Mouse (Mus musculus) 3T3-L1 (cell line): ENCODE measurements around the gene Sirt2.
A peak's percentile ranks its signal among the peaks of the same experiment; 100 is the strongest.

Experiments used
- DNase-seq: peaks from one replicate; pipeline ENCODE4 v3.0.0-alpha.2; 2015; ENCODE audit warnings: low read depth, low spot score

The Sirt2 gene

DNA sequence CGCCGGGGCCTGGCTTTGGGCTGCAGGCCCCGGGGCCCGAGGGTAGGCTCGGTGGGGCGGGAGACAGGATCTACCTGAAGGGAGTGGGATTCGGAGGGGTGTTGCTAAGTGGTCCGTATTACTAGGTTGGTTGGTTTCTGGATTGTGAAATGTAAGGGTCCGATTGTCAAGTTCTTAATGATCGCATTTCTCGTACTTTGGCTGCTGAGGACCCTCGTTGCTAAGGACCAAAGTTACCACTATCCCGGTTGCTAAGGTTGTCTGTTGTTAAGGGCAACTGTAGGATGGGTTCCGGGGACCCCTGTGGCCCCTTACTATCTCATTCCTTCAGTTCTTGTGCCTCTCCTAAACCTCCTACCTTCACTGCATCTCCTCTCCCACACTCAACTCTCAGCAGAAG, 375 bp downstream of the Sirt2 start:
- peak; percentile 15 for DNase-seq

DNA sequence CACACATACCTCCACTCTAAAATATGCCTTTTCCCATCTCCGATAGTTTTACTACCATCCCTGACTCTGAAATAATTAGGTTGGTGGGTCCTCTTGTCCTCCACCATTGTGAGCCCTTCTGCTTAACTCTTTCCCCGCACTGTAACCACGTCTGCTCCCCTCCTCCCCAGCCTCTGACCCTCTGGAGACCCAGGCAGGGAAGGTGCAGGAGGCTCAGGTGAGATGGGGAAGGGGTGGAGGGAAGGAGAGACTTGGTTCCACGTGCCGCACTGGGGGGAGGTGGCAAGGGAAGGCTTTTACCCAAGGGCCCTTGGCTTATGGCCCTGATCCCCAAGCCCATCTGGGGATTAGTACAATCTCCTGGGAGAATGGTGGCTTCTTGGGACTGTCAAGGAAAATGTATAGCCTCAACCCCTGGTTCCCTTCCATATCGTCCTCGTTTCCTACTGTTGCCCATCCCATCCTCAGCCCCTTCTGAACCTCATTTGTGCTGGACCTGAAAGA, 979 bp downstream of the Sirt2 start, which contains the start of gene Nfkbib:
Gene Nfkbib (minus strand): TSS at position 51 of the 504 bp plus-strand sequence.
- no peak for DNase-seq

DNA sequence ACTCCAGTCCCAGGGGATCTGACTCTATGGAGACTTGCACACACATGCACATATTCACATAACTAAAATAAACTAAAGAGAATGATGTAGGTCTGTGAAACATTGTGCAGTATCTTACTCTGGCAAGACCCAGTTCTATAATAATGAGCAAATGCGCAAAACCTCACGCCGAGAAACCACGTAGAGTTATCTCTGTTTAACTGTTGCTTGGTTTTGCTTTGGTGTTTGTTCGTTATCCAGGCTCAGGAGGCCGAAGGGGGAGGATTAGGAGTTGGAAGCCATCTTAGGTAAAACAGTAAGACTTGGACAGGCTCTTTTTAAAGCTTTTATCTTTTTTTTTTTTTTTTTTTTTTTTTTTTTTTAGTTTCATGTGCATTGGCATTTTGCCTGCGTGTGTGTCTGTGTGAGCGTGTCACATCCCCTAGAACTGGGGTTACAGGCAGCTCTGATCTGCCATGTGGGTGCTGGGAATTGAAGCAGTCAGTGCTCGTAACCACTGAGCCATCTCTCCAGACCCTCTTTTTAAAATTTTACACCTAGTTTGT, 3.0 kb downstream of the Sirt2 start:
- DNase-seq = no peak

DNA sequence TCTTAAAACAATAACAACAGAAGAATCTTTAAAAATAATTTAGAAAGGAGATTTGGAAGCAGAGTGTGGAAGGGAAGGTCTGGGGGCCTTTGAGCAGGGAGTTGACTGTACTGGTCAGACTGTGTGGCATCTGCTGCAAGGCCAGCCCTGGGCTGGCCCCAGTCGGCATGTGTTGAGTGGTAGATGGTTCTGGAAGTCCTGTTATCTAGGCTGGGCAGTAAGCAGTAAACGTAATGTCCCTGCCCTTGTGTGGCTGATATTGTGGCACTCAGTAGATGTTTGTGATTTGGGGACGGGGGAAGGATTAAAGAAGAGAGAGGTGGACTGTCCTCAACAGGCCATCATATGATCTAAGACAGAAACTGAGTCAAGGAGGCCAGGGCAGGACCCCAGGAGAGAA, 3.8 kb downstream of the Sirt2 start:
- DNase-seq = no peak

DNA sequence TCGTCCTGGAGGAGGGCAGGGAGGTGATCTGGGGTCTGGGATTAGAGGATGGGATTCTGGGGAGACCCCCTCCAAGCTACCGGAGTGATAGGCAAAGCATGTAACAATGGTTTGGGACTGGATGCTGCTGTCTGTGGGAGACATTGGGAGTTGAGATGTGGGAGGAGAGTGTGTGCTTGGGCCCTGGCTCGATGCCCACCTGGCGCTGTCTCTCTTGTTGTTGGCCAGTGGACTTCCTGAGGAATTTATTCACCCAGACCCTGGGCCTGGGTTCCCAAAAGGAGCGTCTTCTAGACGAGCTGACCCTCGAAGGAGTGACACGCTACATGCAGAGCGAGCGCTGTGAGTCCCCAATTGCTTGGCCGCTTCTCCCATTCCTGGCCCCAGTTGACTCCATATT, 5.3 kb downstream of the Sirt2 start:
- DNase-seq = no peak

DNA sequence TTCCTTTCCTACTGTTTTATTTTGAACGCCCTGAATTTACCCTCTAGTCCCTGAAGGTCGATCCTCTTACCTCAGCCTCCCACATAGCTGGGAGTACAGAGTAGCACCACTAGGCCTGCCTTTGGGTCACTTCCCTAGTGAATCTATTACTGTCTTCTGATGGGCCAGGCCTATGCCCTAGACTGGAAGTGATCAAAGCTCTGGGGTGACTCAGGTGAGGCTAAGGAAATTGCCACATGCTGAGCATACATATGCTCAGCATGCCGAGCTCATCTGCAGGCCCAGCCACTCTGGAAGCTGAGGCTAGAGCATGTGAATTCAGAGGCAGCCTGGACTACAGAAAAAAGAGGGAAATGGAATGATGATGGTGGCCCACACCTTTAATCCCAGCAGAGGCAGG, 6.6 kb downstream of the Sirt2 start:
- no peak for DNase-seq

DNA sequence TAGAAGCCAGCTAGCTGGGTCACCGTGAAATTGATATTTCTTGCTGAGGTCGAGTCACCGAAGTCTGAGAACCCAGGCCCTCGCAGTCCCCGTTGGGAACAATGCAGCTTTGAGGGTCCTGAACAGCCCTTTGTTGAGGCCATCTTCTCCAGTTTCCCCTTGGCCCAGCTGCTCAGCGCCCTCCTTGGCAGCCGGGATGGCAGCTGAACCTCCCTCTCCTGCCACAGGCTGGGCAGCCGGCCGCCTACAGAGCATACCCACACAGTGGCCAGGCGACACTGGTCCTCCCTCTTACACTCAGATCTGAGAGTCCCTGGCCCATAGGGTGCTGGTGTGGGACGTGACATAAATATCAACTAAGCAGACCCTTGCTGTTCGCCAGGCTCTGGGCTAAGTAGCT, 7.6 kb downstream of the Sirt2 start:
- no peak for DNase-seq

DNA sequence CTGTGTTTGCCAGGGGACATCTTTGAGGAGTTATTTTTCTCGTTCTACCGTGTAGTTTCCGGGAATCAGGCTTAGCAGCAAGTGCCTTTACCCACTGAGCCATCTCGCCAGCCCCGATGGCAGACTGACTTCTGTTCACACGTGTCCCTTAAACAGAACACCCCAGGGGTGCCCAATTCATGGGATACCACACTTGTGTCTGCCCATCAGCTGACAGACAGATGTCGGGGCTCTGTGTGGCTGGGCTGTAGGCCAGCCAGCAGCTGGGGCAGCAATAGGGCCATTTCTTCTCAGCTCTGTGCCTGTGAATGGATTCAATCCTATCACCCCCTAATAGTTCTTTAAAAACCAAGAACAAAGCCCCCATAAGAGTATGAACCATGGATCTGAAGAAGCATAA, 8.6 kb downstream of the Sirt2 start:
- no peak for DNase-seq

DNA sequence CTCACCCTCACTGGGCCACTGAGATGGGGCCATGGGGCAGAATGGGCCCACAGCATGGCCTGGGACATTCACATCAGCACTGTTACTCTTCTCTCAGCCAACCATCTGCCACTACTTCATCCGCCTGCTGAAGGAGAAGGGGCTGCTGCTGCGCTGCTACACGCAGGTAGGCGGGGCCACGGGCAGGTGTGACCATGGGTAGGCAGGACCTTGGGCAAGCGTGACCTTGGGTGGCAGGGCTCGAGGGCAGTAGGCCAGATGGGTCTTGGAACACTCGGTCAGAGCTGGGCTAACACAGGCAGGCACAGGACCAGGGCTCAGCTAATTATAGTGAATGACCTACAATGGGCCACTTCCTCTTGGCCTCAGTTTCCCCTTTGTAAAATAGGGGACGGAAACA, 12.3 kb downstream of the Sirt2 start:
- no peak for DNase-seq

DNA sequence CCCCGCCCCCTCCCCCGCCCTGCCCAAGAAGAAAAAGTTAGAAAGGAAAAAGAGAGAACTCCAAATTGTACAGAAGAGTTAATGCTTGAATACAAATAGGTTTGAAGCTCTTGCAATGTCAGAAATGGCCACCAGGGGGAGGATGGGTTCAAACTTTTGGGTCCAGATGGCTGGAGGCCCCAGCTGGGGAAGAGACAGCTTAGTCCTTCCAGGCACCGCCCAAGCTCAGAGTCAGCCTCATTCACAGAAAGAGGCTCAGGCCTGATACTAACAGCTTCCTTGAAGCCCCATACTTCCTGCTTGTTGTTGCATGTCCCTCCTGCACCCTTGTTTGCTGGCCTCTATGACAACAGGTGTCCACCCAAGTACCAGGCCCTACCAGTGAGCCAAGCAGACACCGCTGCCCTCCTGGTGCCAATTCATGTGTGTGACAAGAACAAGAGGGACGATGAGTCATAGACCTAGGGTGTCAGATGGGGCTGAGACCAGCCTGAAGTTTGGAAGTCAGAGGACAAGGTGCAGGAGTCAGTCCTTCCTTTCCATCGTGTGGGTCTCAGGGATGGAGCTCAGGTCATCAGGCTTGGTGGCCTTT, 13.6 kb downstream of the Sirt2 start:
- DNase-seq = peak; percentile 93

DNA sequence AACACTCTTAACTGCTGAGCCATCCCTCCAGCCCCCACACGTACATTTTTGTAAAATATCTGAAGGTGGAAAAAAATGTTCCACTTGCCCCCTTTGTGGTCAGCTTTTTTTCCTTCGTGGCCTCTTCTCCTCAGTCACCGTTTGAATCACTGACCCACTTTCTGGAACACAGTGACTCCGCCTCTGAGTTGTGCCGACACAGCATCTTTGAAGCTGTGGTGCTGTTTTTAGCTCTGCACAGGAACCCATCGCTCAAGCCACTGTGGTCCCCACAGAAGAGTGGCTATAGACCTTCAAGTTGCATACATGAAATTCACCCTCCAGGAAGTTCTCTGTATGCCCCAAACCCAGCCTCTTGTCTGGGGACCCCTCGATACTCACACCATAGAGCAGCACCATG, 14.3 kb downstream of the Sirt2 start:
- no peak for DNase-seq

DNA sequence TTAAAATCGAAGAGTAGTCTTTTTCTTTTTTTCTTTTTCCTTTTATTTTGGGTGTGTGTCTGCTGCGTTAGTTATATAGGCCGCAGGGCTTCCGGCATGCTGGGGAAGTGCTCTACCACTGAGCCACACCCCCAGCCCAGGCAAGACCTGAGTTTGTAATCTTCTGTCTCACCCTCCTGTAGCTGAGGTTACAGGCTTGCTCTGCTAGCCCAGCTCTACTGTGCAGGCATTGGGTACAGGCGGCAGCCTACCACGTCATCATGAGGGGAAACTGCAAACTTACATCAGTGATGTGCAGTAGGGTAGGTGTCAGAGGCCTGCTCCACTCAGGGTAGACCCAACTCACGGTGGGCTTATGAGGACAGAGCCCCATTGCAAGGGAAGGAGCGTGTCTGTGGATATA, 14.7 kb downstream of the Sirt2 start:
- no peak for DNase-seq

DNA sequence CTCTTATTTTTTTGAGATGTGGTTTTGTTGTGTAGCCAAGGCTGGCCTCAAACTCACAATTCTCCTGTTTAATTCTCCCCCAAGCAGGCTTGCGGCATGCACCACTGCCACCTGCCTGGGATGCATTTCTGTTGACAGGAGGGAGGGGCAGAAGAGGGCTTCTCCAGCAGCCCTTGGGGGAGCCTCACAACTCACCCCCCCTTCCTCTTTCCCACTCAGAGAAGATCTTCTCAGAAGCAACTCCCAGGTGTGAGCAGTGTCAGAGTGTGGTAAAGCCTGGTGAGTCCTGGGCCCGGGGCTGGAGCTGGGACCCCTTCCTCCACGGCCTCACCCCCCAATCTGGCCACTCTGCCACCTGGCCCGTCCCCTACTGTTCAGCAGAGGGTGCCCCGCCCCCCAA, 18.6 kb downstream of the Sirt2 start:
- no peak for DNase-seq

DNA sequence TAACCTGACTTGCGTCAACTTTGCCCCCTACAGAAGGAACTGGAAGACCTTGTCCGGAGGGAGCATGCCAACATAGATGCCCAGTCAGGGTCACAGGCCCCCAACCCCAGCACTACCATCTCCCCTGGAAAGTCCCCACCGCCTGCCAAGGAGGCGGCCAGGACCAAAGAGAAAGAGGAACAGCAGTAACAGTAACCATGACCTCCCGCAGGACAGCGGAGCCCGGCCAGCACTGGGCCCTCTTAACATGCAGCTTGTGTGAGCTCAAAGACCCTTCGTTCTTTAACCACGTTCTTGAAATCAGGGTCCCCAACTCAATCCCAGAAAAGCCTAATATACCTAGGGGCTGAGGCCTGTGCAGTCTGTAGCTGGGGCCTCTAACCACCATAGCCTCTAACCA, 21.3 kb downstream of the Sirt2 start:
- DNase-seq = no peak

DNA sequence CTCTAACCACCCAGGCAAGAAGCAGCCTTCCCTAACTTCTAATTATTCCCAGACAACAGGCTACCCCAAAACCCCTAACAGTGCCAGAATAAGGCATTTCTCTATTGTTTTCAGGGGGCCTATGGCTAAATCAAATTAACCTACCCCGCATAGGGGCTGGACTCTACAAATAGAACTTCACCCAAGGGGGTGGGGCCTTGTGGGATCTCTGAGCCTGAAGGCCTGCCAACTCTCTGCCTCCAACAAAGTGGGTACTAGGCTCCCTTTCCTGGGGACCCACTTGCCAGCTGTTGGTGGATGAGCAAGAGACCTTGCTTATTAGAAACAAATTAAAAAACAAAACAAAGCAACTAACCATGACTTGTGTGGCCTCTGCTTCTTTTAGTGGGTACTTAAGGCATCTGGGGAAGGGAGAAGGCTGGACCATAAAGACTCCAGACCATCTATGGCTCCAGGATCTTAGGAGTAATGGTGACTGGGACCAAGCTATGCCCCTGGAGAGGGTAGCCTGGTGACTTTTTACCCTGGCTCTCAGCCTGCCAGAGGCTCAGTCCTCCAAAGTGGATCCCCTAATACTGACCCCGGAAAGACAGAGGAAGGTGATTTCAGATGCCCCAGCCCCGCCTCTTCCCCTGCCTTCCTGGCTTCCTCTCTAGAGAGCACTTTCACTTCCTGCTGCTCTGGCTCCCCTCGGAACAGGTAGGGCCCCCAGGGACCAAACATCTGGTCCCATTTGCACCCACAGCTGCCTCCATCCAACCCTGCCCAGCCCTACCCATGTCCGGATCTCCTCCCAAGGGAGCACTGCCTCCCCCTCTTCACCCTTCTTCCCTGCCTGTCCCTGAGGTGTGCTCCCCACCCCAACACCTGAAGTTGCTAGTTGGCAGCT, 22.0 kb downstream of the Sirt2 start, which contains the start of gene Rinl:
Gene Rinl (plus strand): TSS at position 663 of the 889 bp plus-strand sequence.
- DNase-seq = no peak

DNA sequence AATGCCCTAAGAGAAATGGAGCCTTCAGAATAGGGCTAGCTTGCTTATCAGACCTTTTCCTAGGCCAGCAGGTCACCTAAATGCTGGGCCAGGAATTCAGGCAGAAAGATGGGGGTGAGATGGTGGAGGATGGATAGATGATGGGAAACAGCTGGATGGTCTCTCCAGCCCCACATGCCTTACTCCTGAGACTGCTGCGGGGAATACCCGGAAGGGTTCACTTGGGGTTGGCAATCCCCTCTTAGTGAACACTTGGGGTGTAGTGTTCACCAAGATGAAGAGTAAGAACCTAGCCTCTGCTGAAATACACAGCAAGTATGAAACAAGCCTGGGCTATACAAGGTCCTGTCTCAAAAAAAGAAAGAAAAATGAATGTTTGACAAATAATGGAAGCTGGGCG, 22.7 kb downstream of the Sirt2 start:
- no peak for DNase-seq

DNA sequence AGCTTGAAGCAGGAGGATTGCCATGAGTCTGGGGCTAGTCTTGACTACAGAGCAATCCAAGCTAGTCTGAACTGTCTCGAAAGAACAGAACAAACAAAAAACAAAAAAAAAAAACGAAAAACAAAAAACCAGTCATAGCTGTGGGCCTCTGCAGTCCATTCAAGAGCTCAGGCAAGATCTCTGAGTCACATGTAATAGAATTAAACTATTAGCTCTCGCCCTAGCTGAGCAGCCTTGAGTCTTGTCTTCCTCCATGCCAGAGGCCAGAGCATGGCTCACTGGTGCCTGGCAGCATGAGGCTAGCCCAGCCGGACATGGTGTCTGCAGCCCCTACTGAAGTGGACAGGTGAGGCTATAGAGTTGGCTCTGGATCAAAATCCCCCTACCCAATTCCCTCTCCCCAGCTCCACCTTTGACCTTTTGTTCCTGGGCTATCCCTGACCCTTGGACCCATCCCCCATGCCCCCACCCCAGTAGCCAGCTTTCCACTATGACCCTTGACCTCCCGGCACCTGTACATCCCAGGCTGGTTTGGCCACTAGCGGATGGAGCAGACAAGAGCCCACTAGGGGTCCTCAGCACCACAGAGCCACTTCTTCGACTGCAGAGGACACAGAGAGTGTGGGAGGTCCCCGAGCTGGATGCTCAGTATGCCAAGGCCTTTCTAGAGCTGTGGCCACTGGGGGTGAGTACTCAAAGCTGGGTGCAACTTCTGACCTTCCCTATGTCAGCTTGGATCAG, 23.7 kb downstream of the Sirt2 start:
- no peak for DNase-seq

DNA sequence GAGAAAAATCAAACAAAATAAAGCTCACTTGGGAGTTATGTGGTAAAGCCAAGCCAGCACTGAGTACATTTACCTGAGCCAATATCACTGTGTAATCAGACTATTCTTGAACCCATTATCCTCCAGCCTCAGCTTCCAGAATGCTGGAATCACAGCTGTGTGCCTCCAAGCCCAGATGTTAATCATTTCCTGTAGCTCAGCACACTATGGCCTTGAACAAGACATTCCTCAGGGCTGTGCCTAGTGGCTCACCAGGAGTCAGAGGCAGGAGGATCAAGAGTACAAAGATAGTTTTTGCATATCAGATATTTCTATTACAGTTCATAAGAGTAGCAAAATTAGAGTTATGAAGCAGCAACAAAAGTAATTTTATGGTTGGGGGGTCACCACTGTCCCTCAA, 25.2 kb downstream of the Sirt2 start:
- DNase-seq = peak; percentile 36

DNA sequence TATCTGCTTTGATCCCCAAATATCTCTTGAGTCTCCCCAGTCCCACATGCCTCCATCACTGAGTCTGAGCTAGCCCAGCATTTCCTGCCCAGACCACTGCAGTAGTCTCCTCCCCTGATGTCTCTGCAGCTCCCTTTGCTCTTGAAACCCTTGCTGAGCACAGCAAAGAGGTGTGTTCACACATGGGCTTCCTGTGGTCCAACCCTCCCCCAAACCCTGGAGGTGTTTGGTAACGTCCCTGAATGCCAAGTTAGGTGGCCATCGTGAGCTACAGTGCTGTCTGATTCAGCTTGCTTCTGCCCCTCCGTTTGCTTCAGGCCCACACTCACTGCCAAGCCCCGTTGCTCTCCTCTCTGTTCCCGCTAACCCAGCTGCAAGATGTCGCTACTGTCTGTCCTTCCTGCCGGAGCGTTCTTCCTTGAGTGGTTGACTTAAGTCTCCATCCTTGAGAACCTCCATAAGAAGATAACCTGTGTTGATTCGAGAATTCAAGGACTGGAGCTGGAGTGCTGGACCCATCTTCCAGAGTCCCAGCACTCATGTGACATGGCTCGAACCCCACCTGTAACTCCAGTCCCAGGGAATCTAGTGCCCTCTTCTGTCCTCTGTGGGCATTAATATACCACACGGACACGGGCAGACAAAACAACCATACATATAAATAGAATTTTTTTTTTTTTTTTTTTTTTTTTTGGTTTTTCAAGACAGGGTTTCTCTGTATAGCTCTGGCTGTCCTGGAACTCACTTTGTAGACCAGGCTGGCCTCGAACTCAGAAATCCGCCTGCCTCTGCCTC, 26.1 kb downstream of the Sirt2 start:
- no peak for DNase-seq

DNA sequence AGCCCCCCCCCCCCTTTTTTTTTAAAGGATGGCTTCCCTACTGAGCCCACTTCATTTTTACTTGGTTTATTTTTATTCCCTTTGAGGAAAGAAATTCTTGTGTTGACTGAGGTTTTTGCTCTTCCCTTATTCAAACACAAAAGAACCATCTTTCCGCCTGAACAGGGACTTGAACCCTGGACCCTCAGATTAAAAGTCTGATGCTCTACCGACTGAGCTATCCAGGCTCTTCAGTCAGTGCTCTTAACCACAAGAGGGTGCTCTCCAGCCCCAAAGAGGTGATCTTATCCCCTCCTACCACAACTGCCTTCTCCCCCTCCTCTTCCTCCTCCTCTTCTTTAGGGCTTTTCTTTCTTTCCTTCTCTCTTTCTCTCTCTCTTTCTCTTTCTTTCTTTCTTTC, 27.3 kb downstream of the Sirt2 start:
- DNase-seq = peak; percentile 33

DNA sequence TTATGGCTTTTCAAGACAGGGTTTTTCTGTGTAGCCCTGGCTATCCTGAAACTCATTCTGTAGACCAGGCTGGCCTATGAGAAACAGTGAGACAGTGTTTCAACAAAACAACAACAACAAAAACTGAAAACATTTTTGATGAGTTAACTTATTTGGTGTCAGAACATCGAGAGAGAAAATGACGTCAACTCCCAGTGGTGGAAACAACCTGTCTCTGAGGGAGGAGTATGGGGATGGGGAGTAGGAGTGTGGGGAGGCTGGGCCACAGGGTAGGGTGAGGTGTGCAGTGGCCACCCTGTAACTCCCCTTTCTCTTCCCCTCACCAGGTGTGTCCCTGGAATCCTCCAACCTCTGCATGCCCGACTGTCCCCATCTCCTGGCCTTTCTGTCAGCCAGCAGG, 28.0 kb downstream of the Sirt2 start:
- DNase-seq = no peak
